Mouse (Mus musculus) embryonic fibroblast, embryonic 13.5 days (primary cell): ENCODE data around the gene Hoxb4.

Experiments used
- CTCF ChIP-seq: IDR thresholded peaks from 2 replicates; pipeline ENCODE4 v1.5.1; 2011; ENCODE audit warnings: mild to moderate bottlenecking, control low read depth, low read length, moderate library complexity, borderline replicate concordance; ENCODE audit not compliant: insufficient read depth
- POLR2A ChIP-seq: IDR thresholded peaks from 2 replicates; pipeline ENCODE4 v1.6.1; 2011; ENCODE audit warnings: low read depth, mild to moderate bottlenecking, control low read depth, low read length, moderate library complexity

GRCm38 (mm10) chr11:96354801-96355311, 36.8 kb downstream of the Hoxb4 start:
- TF ChIP-seq CTCF (no peak), POLR2A (no peak)
